Mouse (Mus musculus) embryonic facial prominence, embryonic 11.5 days (tissue): ENCODE data around the gene Aldh4a1. TPM values are rescaled to one million over a fixed set of nuclear protein-coding genes. Genes with fewer than 3 reads are reported as not detected.

Source experiments
- ATAC-seq: fragments of 200-750 bp; cut with Nextera tagmentation; replicated peaks from 2 replicates; pipeline ENCODE4 v1.8.0; 2017; ENCODE audit warnings: low read depth; ENCODE audit not compliant: insufficient number of reproducible peaks, low FRiP score, low TSS enrichment
- DNase-seq: peaks from one replicate; pipeline ENCODE4 v3.0.0-alpha.2; 2015; ENCODE audit warnings: low spot score
- H3K27ac ChIP-seq: fragments of 300-500 bp; sonication (generic); replicated peaks from 2 replicates; pipeline ENCODE4 v1.5.1; 2014; ENCODE audit warnings: mild to moderate bottlenecking, low read depth, low read length, control low read depth
- H3K27me3 ChIP-seq: fragments of 300-500 bp; sonication (generic); 2 replicates; pipeline ENCODE4 v1.6.1; 2014; ENCODE audit warnings: mild to moderate bottlenecking, low read length, moderate library complexity, mixed read lengths; ENCODE audit not compliant: control insufficient read depth, insufficient read depth
- H3K36me3 ChIP-seq: fragments of 300-500 bp; sonication (generic); replicated peaks from 2 replicates; pipeline ENCODE4 v1.6.1; 2014; ENCODE audit warnings: low read depth, mild to moderate bottlenecking, low read length, moderate library complexity, mixed read lengths; ENCODE audit not compliant: control insufficient read depth, insufficient read depth
- H3K4me1 ChIP-seq: fragments of 300-500 bp; sonication (generic); 2 replicates; pipeline ENCODE4 v1.6.1; 2014; ENCODE audit warnings: low read length, mixed read lengths; ENCODE audit not compliant: control insufficient read depth, insufficient read depth
- H3K4me2 ChIP-seq: fragments of 300-500 bp; sonication (generic); 2 replicates; pipeline ENCODE4 v1.6.1; 2014; ENCODE audit warnings: low read depth, mild to moderate bottlenecking, control low read depth, low read length, moderate library complexity
- H3K4me3 ChIP-seq: fragments of 300-500 bp; sonication (generic); 2 replicates; pipeline ENCODE4 v1.5.1; 2014; ENCODE audit warnings: low read depth, low read length, control low read depth
- H3K9ac ChIP-seq: fragments of 300-500 bp; sonication (generic); replicated peaks from 2 replicates; pipeline ENCODE4 v1.6.1; 2014; ENCODE audit warnings: mild to moderate bottlenecking, control low read depth, low read length
- H3K9me3 ChIP-seq: fragments of 300-500 bp; sonication (generic); replicated peaks from 2 replicates; pipeline ENCODE4 v1.6.1; 2016; ENCODE audit warnings: mild to moderate bottlenecking, low read length, inconsistent platforms, mixed read lengths; ENCODE audit not compliant: control insufficient read depth
- WGBS: fragments of 180-500 bp; shearing (Covaris S2); extraction: QIAGEN DNeasy Blood & Tissue Kit; methylation state at CpG from one replicate; pipeline ENCODE4 v1.1.7; 2014; 5-methylcytosine and 5-hydroxymethylcytosine counted together
- polyA plus RNA-seq: library from polyadenylated mRNA; unstranded; fragments of >200 nt; fragmentation: Nextera tagmentation; extraction: Ambion mirVana; gene quantifications from 2 replicates; pipeline ENCODE4 v1.2.1, GENCODE M21; 2014

The Aldh4a1 gene
- polyA plus RNA-seq, 1 experiment from 2014 or later, result 13.1 TPM

DNA sequence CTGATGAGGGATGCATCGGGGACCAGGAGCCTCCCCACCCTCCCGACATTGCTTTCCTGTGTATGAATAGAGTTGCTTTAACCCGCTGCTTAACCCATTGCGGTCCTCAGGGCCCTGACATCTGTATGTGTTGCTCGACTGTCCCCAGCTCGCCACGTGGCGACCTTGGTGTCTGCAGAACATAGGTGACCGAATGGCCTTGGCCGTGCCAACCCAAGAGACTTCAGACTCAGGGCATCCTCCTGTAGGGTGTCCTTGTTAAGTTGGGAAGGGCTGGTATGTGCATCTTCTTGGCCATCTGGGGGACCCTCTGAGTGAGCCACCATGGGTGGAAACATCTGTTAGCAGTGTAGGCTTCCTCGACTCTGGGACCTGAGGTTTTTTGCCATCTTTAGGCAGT, 17.4 kb upstream of the Aldh4a1 start:
- no peaks in the 10 kb centered on the region for H3K27me3 ChIP-seq
- no peak overlapping the region for H3K9ac ChIP-seq
- no peak for DNase-seq
- ATAC-seq, result no peak
- H3K27ac ChIP-seq, result no peak overlapping the region
- no peak overlapping the region for H3K4me2 ChIP-seq
- H3K4me1 ChIP-seq, result no peaks in the 10 kb centered on the region
- no peaks in the 10 kb centered on the region for H3K9me3 ChIP-seq
- H3K4me3 ChIP-seq, result no peak overlapping the region
- WGBS, result 88% methylated on average over 11 of the region's 11 CpGs
- H3K36me3 ChIP-seq, result no peaks in the 10 kb centered on the region

DNA sequence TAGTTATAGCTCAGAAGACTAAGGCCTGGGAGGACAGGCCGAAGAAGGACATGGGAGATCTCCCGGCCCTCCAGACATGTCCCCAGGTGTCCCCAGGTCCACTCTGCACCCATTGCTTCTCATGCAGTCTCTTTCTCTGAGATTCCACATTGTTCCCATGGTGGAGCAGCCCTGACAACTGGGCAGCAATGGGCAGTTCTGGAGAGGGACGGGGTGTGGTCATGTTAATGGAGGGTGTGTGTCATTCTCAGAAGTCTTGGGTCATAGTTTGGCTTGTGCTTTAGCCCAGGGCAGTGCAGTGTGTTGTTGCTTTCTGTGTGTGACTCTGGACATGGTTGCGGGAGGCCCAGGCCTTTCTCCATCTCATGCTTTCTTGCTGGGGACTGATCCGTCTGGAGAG, 15.9 kb upstream of the Aldh4a1 start:
- DNase-seq (no peak), ATAC-seq (no peak)
- no peak overlapping the region for H3K4me3 ChIP-seq
- no peak overlapping the region for H3K27ac ChIP-seq
- H3K9me3 ChIP-seq, result no peaks in the 10 kb centered on the region
- H3K27me3 ChIP-seq, result no peaks in the 10 kb centered on the region
- no peak overlapping the region for H3K9ac ChIP-seq
- H3K4me2 ChIP-seq, result no peak overlapping the region
- H3K4me1 ChIP-seq, result no peaks in the 10 kb centered on the region
- 93% methylated on average over 5 of the region's 5 CpGs for WGBS
- H3K36me3 ChIP-seq, result no peaks in the 10 kb centered on the region

GRCm38 (mm10) chr4:139608975-139609374, 13.7 kb upstream of the Aldh4a1 start:
- no peak overlapping the region for H3K9ac ChIP-seq
- H3K9me3 ChIP-seq, result no peaks in the 10 kb centered on the region
- H3K27me3 ChIP-seq, result no peaks in the 10 kb centered on the region
- no peak overlapping the region for H3K27ac ChIP-seq
- no peaks in the 10 kb centered on the region for H3K4me1 ChIP-seq
- DNase-seq (no peak), ATAC-seq (no peak)
- H3K4me3 ChIP-seq, result no peak overlapping the region
- no peak overlapping the region for H3K4me2 ChIP-seq
- 74% methylated on average over 4 of the region's 4 CpGs for WGBS
- peaks cover 3% of the 10 kb centered on the region; the same call in 1 of the 2 replicates for H3K36me3 ChIP-seq

GRCm38 (mm10) chr4:139610954-139611353, 11.7 kb upstream of the Aldh4a1 start:
- no peak overlapping the region for H3K4me2 ChIP-seq

DNA sequence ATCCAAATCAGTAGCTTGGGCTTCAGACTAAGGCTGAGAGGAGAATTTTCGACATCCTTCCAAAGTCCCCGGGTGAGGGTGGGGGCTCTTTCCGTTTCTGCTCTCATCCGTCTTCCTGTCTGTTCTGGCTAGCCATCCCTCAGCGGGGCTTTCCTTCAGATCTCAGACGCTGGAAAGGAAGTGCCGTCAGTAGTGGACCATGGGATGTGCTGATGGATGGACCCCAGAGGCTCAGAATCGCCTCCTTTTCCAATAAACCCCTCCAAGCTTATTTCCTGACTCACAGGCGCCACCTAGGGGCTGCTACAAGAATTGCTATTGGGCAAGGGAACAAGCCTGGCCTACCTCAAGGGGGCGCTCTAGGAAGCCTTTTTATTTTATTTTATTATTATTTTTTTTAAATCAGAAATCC, 11.1 kb upstream of the Aldh4a1 start:
- peak overlapping the region; percentile 14; the same call in 1 of the 2 replicates for H3K4me2 ChIP-seq
- peak; percentile 53; the same call in 1 of the 2 replicates for ATAC-seq
- peak; percentile 86 for DNase-seq
- no peak overlapping the region for H3K4me3 ChIP-seq
- no peaks in the 10 kb centered on the region for H3K4me1 ChIP-seq
- no peaks in the 10 kb centered on the region for H3K27me3 ChIP-seq
- no peak overlapping the region for H3K27ac ChIP-seq
- H3K36me3 ChIP-seq, result peaks cover 3% of the 10 kb centered on the region; the same call in 1 of the 2 replicates
- no peaks in the 10 kb centered on the region for H3K9me3 ChIP-seq
- no peak overlapping the region for H3K9ac ChIP-seq
- WGBS, result 4% methylated on average over 10 of the region's 10 CpGs

More at GRCm38 (mm10) chr4:139610954-139611353, 11.7 kb upstream of the Aldh4a1 start:
- no peaks in the 10 kb centered on the region for H3K4me1 ChIP-seq
- peaks cover 3% of the 10 kb centered on the region; the same call in 1 of the 2 replicates for H3K36me3 ChIP-seq
- H3K4me3 ChIP-seq, result no peak overlapping the region
- no peak overlapping the region for H3K9ac ChIP-seq
- ATAC-seq, result 0 out of 2 replicates have a peak, but pooled peaks have one; percentile 51
- WGBS, result 52% methylated on average over 6 of the region's 6 CpGs
- no peak overlapping the region for H3K27ac ChIP-seq
- DNase-seq, result no peak
- H3K9me3 ChIP-seq, result no peaks in the 10 kb centered on the region
- no peaks in the 10 kb centered on the region for H3K27me3 ChIP-seq

- no peak overlapping the region for H3K9ac ChIP-seq
- ATAC-seq (no peak), DNase-seq (no peak)
- H3K27ac ChIP-seq, result no peak overlapping the region
- 94% methylated on average over 21 of the region's 21 CpGs for WGBS
- H3K36me3 ChIP-seq, result peaks cover 3% of the 10 kb centered on the region; the same call in 1 of the 2 replicates
- H3K4me1 ChIP-seq, result no peaks in the 10 kb centered on the region
- no peak overlapping the region for H3K4me2 ChIP-seq
- no peak overlapping the region for H3K4me3 ChIP-seq
- no peaks in the 10 kb centered on the region for H3K9me3 ChIP-seq
- no peaks in the 10 kb centered on the region for H3K27me3 ChIP-seq
Measured at GRCm38 (mm10) chr4:139614524-139615260, 8.0 kb upstream of the Aldh4a1 start.

DNA sequence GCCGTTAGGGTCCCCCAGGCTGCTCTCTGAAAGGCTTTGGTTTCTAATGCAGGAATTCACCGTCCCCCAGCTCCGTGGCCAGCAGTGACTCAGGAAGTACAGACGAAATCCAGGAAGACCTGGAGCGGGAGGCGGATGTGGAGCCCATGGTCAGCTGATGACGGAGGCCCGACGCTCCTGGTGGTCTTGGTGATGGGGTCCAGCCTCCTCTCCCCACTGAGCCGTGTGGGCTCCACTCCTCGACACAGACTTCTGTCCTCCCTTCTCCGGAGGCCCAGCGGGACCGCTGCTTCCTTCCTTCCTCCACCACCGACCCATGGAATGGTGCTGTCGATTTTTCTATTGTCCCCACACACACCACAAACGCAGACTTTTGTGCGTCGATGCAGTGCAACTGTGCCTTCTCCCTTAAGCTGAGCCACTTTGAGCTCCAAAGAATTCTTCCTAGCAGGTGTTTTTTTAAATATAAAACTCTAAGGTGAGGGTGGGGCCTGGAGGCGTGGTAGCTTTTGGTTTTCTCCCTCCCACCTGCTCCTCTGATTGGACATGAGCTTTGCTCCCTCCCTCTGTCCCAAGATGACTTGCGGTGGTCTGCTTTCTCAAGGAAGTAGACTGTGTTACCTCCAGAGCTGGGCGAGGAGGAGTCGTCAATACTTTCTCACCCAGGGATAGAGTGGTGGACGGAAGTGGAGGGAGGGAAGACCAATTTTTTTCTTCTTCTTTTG, 6.2 kb upstream of the Aldh4a1 start:
- no peak for ATAC-seq
- Histone ChIP-seq H3K9ac (peak overlapping the region; percentile 50), H3K27me3 (no peaks in the 10 kb centered on the region), H3K4me2 (peak overlapping the region; percentile 32), H3K36me3 (peaks cover 3% of the 10 kb centered on the region; the same call in 1 of the 2 replicates), H3K4me3 (peak overlapping the region; percentile 16), H3K9me3 (no peaks in the 10 kb centered on the region), H3K27ac (no peak overlapping the region), H3K4me1 (no peaks in the 10 kb centered on the region)
- peak; percentile 68 for DNase-seq
- 13% methylated on average over 24 of the region's 24 CpGs for WGBS

DNA sequence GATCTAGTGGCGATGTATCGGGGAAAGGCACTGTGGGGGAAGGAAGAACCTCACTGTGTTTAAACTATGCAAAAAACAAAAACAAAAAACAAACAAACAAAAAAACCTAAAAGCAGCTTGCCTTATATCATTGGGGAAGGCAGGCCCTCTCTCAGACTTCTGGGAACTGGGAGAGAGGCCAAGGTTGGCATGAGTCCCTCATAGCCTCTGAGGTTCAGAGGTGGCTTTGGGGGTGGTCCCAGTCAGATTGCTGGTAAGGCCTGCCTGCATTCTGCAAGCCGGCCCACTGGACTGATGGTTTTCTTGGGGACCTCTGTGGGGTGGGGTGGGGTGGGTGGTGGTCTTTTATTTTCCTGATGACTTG, 5.7 kb upstream of the Aldh4a1 start:
- H3K4me2 ChIP-seq, result peak overlapping the region; percentile 19
- no peaks in the 10 kb centered on the region for H3K27me3 ChIP-seq
- no peak overlapping the region for H3K27ac ChIP-seq
- H3K4me1 ChIP-seq, result no peaks in the 10 kb centered on the region
- ATAC-seq (no peak), DNase-seq (no peak)
- WGBS, result 67% methylated on average over 3 of the region's 3 CpGs
- no peak overlapping the region; the same call in 1 of the 2 replicates for H3K4me3 ChIP-seq
- no peak overlapping the region for H3K9ac ChIP-seq
- H3K9me3 ChIP-seq, result no peaks in the 10 kb centered on the region
- peaks cover 3% of the 10 kb centered on the region; the same call in 1 of the 2 replicates for H3K36me3 ChIP-seq
